Mouse (Mus musculus) ES-E14 (cell line): Measurements from ENCODE around the gene Fads3. TPM values are rescaled to one million over a fixed set of nuclear protein-coding genes. Genes with fewer than 3 reads are reported as not detected.

ENCODE experiments used
- DNase-seq: peaks from one replicate; pipeline ENCODE4 v3.0.0-alpha.2; 2013; ENCODE audit warnings: low read depth, low spot score
- H3K27ac ChIP-seq: 2 replicates; pipeline ENCODE4 v1.5.1; 2012; ENCODE audit warnings: low read depth, mild to moderate bottlenecking, low read length, moderate library complexity, mixed read lengths; ENCODE audit not compliant: poor library complexity, insufficient read depth, severe bottlenecking
- H3K36me3 ChIP-seq: 2 replicates; pipeline ENCODE4 v1.6.1; 2012; ENCODE audit warnings: mild to moderate bottlenecking, low read length, moderate library complexity, mixed read lengths; ENCODE audit not compliant: control insufficient read depth, poor library complexity, insufficient read depth, severe bottlenecking
- H3K4me1 ChIP-seq, 2 experiments: fragments of 150-350 bp in 1 of 2; sonication (generic) in 1 of 2; 2 replicates each; pipeline ENCODE4 v1.6.1; 2012; ENCODE audit warnings: low read length in 2 of 2, mild to moderate bottlenecking in 1 of 2, mixed read lengths in 1 of 2; ENCODE audit not compliant: control insufficient read depth in 2 of 2, insufficient read depth in 2 of 2, poor library complexity in 1 of 2
- H3K4me3 ChIP-seq, 2 experiments: fragments of 150-350 bp in 1 of 2; sonication (generic) in 1 of 2; 2 replicates each; pipeline ENCODE4 v1.5.1; 2012; ENCODE audit warnings: low read length in 2 of 2, low read depth in 1 of 2, mild to moderate bottlenecking in 1 of 2, mixed read lengths in 1 of 2; ENCODE audit not compliant: insufficient read depth in 1 of 2, poor library complexity in 1 of 2, severe bottlenecking in 1 of 2
- H3K9ac ChIP-seq: 2 replicates; pipeline ENCODE4 v1.6.1; 2012; ENCODE audit warnings: low read depth, mild to moderate bottlenecking, low read length, mixed read lengths; ENCODE audit not compliant: poor library complexity, insufficient read depth, severe bottlenecking
- H3K9me3 ChIP-seq: fragments of 150-350 bp; sonication (generic); 2 replicates; pipeline ENCODE4 v1.6.1; 2012; ENCODE audit warnings: low read depth, mild to moderate bottlenecking, low read length; ENCODE audit not compliant: control insufficient read depth, insufficient read depth
- CHD2 ChIP-seq: IDR thresholded peaks from 2 replicates; pipeline ENCODE4 v1.6.1; 2014; ENCODE audit warnings: mild to moderate bottlenecking, low read depth, low read length, inconsistent platforms
- HCFC1 ChIP-seq: IDR thresholded peaks from 2 replicates; pipeline ENCODE4 v1.6.1; 2012; ENCODE audit warnings: low read length, inconsistent platforms, borderline replicate concordance; ENCODE audit not compliant: insufficient read depth
- MAFK ChIP-seq: IDR thresholded peaks from 2 replicates; pipeline ENCODE4 v1.6.1; 2014; ENCODE audit warnings: mild to moderate bottlenecking, low read depth, low read length, inconsistent platforms; ENCODE audit not compliant: insufficient read depth
- ZC3H11A ChIP-seq: IDR thresholded peaks from 2 replicates; pipeline ENCODE4 v1.6.1; 2012; ENCODE audit warnings: low read depth, mild to moderate bottlenecking, inconsistent platforms, low read length, borderline replicate concordance
- ZNF384 ChIP-seq: IDR thresholded peaks from 2 replicates; pipeline ENCODE4 v1.6.1; 2012; ENCODE audit warnings: low read depth, low read length, inconsistent platforms
- in situ Hi-C, 2 experiments: fragments of 600-800 bp; cut with MboI; formaldehyde crosslinking; loops; one replicate each; pipeline ENCODE4 v1.15.1; 2025; ENCODE audit warnings: low sequenced_read_pairs in 2 of 2, inconsistent platforms in 1 of 2; ENCODE audit not compliant: unreplicated experiment in 2 of 2
- total RNA-seq: library from RNA; depleted of rRNA; stranded (reverse); fragments of 300-350 nt; gene quantifications from 2 replicates; pipeline ENCODE4 v1.2.3, GENCODE M21; 2012

Gene Fads3
- total RNA-seq, 1 experiment = 7.2 TPM

GRCm38 (mm10) chr19:10023304-10023758, 18.0 kb upstream of the Fads3 start:
- DNase-seq = no peak
- TF ChIP-seq MAFK = no peak
- H3K27ac ChIP-seq = no peak overlapping the region
- in situ Hi-C loops = no loop called here
- no peak overlapping the region for H3K9ac ChIP-seq
- H3K36me3 ChIP-seq = 0 out of 2 replicates have a peak, but pooled peaks cover 2% of the 10 kb centered on the region
- no peaks in the 10 kb centered on the region for H3K9me3 ChIP-seq
- H3K4me3 ChIP-seq = no peak overlapping the region
- peaks cover 0 to 4% of the 10 kb centered on the region in 2 experiments; a peak in 1 of 4 replicates for H3K4me1 ChIP-seq

GRCm38 (mm10) chr19:10025169-10025875, 16.0 kb upstream of the Fads3 start:
- Histone ChIP-seq H3K4me3 (no peak overlapping the region), H3K9me3 (no peaks in the 10 kb centered on the region), H3K36me3 (0 out of 2 replicates have a peak, but pooled peaks cover 2% of the 10 kb centered on the region), H3K27ac (no peak overlapping the region), H3K9ac (no peak overlapping the region), H3K4me1 (no peaks in the 10 kb centered on the region; a peak in 1 of 4 replicates)
- DNase-seq = no peak
- in situ Hi-C loops = no loop called here
- TF ChIP-seq MAFK = peak; percentile 95
- TF ChIP-seq CHD2 = no peak

- H3K4me3 ChIP-seq = no peak overlapping the region
- no peak overlapping the region for H3K27ac ChIP-seq
- in situ Hi-C loops = loop anchor here in 1 of 2 experiments (5.0 kb wide), 1 partner anchor 107 kb away; no protein-coding TSS in a partner anchor
- no peak overlapping the region for H3K9ac ChIP-seq
- H3K36me3 ChIP-seq = 0 out of 2 replicates have a peak, but pooled peaks cover 2% of the 10 kb centered on the region
- TF ChIP-seq CHD2 (no peak), ZC3H11A (no peak), MAFK (no peak), HCFC1 (no peak), ZNF384 (no peak)
- DNase-seq = no peak
- H3K9me3 ChIP-seq = no peaks in the 10 kb centered on the region
- H3K4me1 ChIP-seq = no peaks in the 10 kb centered on the region
Measured at GRCm38 (mm10) chr19:10029746-10030145, 11.6 kb upstream of the Fads3 start.

- Histone ChIP-seq H3K4me1 (no peaks in the 10 kb centered on the region), H3K9me3 (no peaks in the 10 kb centered on the region), H3K27ac (no peak overlapping the region), H3K4me3 (no peak overlapping the region), H3K36me3 (no peaks in the 10 kb centered on the region), H3K9ac (no peak overlapping the region)
- DNase-seq = no peak
- TF ChIP-seq CHD2 (no peak), ZC3H11A (peak; percentile 10; the same call in 1 of the 2 replicates), ZNF384 (no peak)
- in situ Hi-C loops = loop anchor here in 1 of 2 experiments (5.0 kb wide), 1 partner anchor 111 kb away; no protein-coding TSS in a partner anchor
Measured at GRCm38 (mm10) chr19:10033211-10033973, 8.0 kb upstream of the Fads3 start.

- Histone ChIP-seq H3K27ac (no peak overlapping the region), H3K4me1 (no peaks in the 10 kb centered on the region), H3K4me3 (no peak overlapping the region), H3K9ac (no peak overlapping the region), H3K9me3 (no peaks in the 10 kb centered on the region), H3K36me3 (no peaks in the 10 kb centered on the region)
- no peak for DNase-seq
- TF ChIP-seq ZNF384 (no peak), HCFC1 (no peak), CHD2 (no peak), ZC3H11A (no peak), MAFK (no peak)
- in situ Hi-C loops = loop anchor here in 1 of 2 experiments (5.0 kb wide), 1 partner anchor 112 kb away; no protein-coding TSS in a partner anchor
Measured at GRCm38 (mm10) chr19:10034356-10034755, 7.0 kb upstream of the Fads3 start.
